Mouse (Mus musculus) monocyte, adult 2 months (primary cell): Measurements from ENCODE around the gene Rhox2e.
"Not testable (repeated sequence)": the region's sequence is repeated elsewhere in the genome, so short reads cannot be mapped to it uniquely, and the experiment has no call there.

Experiments
- DNase-seq, 2 experiments: peaks; one replicate each; pipeline ENCODE4 v3.0.0; 2022; ENCODE audit warnings: low spot score in 2 of 2, low read depth in 1 of 2

The Rhox2e gene

DNA sequence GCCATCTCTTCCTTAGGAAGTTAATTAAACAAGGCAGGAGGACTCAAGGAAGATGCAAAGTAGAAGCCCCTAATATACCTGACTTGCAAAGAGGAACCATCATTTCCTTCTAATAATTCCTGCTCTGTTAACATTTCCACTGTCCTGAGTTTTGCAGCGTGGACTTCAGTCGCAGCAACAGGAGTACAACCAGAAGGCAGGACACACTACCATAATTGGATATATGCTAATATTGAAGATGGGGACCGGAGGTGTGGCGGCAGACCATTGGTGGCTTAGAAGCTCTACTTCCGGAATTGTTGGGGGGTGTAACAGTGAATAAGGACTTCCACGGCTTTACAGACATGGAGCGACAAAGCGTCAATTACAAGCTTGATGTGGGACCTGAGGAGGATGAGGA, at the start of gene Rhox2e:
Rhox2e (plus strand) TSS at position 301 of the 400 bp plus-strand sequence.
- not testable (repeated sequence) for DNase-seq

DNA sequence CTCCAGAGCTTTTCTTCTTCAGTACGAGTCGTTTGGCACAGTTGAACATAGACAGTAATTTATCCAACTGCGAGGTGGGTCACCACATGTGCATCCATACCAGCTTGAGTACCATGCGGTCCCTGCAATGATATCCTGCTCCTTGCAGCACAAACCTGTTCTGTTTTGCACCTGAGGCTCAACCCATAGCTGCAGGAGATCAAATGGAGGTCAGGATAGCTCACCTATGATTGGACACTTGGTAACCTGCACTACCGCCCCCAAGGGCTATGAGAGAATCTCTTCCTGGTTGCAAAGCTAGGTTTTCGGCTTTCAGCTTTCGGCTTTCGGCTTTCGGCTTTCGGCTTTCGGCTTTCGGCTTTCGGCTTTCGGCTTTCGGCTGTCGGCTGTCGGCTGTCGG, 16.2 kb upstream of the Rhox2e start, which contains the start of gene Rhox4d:
Rhox4d (plus strand) TSS at position 301 of the 400 bp plus-strand sequence.
- not testable (repeated sequence) for DNase-seq

DNA sequence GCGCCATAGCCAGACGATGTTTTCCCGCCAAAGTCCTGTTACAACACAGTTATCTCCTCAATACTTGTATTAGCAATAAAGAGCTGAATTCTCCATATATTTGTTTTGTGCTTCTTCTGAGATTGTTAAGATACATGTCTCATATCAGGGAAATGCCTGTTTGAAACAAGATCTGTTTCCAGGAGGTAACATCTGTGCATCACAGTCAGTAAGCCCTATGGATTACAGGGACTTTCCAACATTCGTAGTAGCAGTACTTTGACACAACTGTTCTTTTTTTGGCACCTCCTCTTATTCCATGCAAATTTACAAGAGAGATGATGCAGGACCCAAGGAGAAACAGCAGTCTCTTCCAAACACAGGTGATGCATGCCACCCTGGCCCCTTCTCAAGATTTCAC, 11.5 kb downstream of the Rhox2e start, which contains the start of gene Rhox3e:
Rhox3e (plus strand) TSS at position 301 of the 400 bp plus-strand sequence.
- DNase-seq, result not testable (repeated sequence)

DNA sequence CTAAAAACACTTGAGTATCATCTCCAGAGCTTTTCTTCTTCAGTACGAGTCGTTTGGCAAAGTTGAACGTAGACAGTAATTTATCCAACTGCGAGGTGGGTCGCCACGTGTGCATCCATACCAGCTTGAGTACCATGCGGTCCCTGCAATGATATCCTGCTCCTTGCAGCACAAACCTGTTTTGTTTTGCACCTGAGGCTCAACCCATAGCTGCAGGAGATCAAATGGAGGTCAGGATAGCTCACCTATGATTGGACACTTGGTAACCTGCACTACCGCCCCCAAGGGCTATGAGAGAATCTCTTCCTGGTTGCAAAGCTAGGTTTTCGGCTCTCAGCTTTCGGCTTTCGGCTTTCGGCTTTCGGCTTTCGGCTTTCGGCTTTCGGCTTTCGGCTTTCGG, 26.9 kb downstream of the Rhox2e start, which contains the start of gene Rhox4e:
Rhox4e (plus strand) TSS at position 301 of the 400 bp plus-strand sequence.
- not testable (repeated sequence) for DNase-seq

DNA sequence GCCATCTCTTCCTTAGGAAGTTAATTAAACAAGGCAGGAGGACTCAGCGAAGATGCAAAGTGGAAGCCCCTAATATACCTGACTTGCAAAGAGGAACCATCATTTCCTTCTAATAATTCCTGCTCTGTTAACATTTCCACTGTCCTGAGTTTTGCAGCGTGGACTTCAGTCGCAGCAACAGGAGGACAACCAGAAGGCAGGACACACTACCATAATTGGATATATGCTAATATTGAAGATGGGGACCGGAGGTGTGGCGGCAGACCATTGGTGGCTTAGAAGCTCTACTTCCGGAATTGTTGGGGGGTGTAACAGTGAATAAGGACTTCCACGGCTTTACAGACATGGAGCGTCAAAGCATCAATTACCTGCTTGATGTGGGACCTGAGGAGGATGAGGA, 40.9 kb downstream of the Rhox2e start, which contains the start of gene Rhox2f:
Rhox2f (plus strand) TSS at position 301 of the 400 bp plus-strand sequence.
- not testable (repeated sequence) for DNase-seq

DNA sequence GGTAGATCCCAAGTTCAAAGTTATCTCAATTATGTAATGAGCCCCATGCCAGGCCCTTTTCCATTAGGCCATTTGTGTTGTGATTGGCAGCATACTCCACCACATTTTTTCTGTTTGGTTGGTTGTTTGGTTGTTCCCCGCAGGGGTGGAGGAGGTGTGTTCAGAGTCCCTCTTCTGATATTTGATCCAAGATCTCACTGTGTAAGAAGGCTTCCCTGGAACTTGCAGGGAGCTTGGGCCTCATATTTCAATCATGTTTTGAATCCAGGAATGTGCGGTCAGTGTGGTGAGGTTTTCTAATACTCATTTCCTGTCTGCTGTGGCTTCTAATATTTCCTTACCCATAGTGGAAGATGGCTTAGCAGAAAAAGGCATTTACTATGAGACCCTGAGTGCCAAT, 42.4 kb downstream of the Rhox2e start:
- not testable (repeated sequence) for DNase-seq

DNA sequence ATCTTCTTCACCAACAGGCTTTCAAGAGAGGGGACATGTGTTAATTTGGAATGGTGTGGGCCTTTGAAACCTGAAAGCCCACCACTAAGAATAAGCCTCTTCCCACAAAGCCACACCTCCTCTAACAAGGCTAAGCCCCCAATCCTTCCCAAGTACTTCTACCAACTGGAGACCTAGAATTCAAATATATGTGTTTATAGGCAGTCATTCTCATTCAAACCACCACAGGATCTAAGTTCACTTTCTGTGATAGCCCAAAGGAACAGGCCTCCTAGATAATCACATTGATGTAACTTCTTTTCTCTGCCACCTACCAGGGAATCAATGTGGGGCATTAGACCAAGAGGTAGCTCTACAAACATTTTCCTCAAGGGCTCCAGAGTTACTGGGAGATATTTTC, 50.4 kb downstream of the Rhox2e start, which contains the start of gene Rhox3f:
Rhox3f (plus strand) TSS at position 301 of the 400 bp plus-strand sequence.
- DNase-seq, result not testable (repeated sequence)
